Mouse (Mus musculus) cerebellum, adult 2 months (tissue): ENCODE measurements at regions not wholly inside any gene's neighbourhood (a gene's known extent, or its start where the extent isn't known, plus 50 kb on each side); places are given as distances from the start of the nearest gene placed in this dataset.

ENCODE experiments used
- CTCF ChIP-seq: fragments of 200-500 bp; IDR thresholded peaks from 2 replicates; pipeline ENCODE4 v1.5.1; 2011; ENCODE audit warnings: low read depth, mild to moderate bottlenecking, control low read depth, low read length, moderate library complexity, borderline replicate concordance; ENCODE audit not compliant: insufficient read depth
- POLR2A ChIP-seq: fragments of 200-500 bp; IDR thresholded peaks from 2 replicates; pipeline ENCODE4 v1.6.1; 2011; ENCODE audit warnings: low read length, control low read depth, borderline replicate concordance; ENCODE audit not compliant: insufficient read depth

DNA sequence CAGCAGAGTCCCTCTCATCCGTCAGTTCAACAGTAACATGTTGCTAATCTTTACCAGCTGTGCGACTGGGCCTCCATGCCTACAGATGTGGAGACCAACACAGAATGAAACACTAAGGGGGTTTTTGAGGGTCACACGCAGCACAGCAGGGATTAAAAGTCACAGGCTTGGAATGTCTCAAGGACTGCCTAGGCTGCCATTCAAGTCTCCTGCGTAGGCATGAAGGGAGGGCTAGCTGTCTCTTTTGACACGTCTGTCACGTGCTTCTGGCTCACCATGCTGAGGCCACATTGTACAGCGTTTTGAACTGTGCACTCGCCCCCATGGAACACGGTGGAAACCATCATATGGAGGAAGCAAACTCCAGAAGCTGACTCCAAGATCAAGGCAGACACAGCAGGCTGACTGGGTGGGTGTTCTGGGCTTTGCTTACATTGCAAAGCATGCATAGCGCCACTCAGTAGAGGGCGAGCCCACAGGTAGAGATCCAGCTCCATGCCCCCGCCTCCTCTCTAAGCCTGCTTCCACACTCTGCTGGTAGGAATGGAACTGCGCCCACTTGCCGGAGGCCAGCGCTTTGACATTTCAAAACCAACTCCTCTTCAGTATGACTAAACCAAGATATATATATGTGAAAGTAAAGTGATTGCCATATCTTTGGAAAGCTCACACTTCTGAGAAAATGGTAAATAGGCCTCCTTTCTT lies 103.0 kb downstream of the Zbtb18 start:
- TF ChIP-seq CTCF (no peak), POLR2A (no peak)
